Mouse (Mus musculus): ENCODE measurements around the gene Ankdd1a. TPM values are rescaled to one million over a fixed set of nuclear protein-coding genes. Genes with fewer than 3 reads are reported as not detected.
A peak's percentile ranks its signal among the peaks of the same experiment; 100 is the strongest.

The Ankdd1a gene
- polyA plus RNA-seq, 2 experiments = 0.06 TPM; not detected in 1

DNA sequence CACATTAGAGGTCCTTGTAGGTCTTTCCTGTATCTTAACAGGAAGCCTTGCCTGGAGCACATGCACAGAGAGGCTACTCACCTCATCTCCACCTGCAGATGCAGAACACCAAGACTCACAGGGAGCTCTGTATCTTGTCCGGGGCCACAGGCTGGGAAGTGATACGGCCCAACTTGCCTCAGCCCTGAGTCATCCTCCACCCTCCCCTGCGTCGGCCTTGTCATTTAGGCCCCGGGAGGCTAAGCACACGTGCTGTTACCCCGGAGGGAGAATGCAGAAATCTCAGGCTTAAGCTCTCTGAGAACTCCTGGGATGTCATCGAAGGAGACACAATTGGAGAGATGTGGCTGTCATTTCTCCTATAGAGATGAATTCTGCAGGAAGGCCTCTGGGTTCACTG lies 9.7 kb upstream of the Ankdd1a start:
- H3K9me3 ChIP-seq (ENCODE audit: control insufficient read depth, low read length) = no peaks in the 10 kb centered on the region
- peak overlapping the region; percentile 32; the same call in 1 of the 2 replicates for H3K9ac ChIP-seq (replicated peaks)
- peak overlapping the region; percentile 86 for H3K27ac ChIP-seq
- WGBS (ENCODE audit: insufficient replicate concordance) = 18% methylated on average over 8 of the region's 8 CpGs
- H3K4me3 ChIP-seq (ENCODE audit: insufficient read depth in 1 of 2, low read depth in 2 of 2, low read length in 2 of 2) = no peak overlapping the region
- no peaks in the 10 kb centered on the region for H3K36me3 ChIP-seq (replicated peaks; ENCODE audit: control insufficient read depth, insufficient read depth, low read depth)
- ATAC-seq (ENCODE audit: insufficient read depth) = peak; percentile 83
- peak; percentile 68 to 69 (median 68) for DNase-seq (ENCODE audit: low read depth in 3 of 3, low spot score in 3 of 3)
- TF ChIP-seq CTCF (IDR thresholded peaks at IDR 0.05; ENCODE audit: low read depth) (no peak), EP300 (IDR thresholded peaks at IDR 0.05; ENCODE audit: low read depth) (peak; percentile 64)
- peak overlapping the region; percentile 38 for H3K4me2 ChIP-seq (ENCODE audit: low read depth)
- H3K4me1 ChIP-seq (replicated peaks; ENCODE audit: control insufficient read depth in 2 of 2, insufficient read depth in 2 of 2, low read length in 1 of 2) = peaks cover 26 to 32% of the 10 kb centered on the region in 2 experiments
- no peaks in the 10 kb centered on the region for H3K27me3 ChIP-seq (ENCODE audit: control insufficient read depth, insufficient read depth, low read length)

GRCm38 (mm10) chr9:65528417-65529038 lies 8.5 kb upstream of the Ankdd1a start:
- Histone ChIP-seq H3K4me2 (ENCODE audit: low read depth) (peak overlapping the region; percentile 55), H3K36me3 (replicated peaks; ENCODE audit: control insufficient read depth, insufficient read depth, low read depth) (no peaks in the 10 kb centered on the region), H3K27ac (peak overlapping the region; percentile 86), H3K9ac (replicated peaks) (peak overlapping the region; percentile 41), H3K4me1 (replicated peaks; ENCODE audit: control insufficient read depth in 2 of 2, insufficient read depth in 2 of 2, low read length in 1 of 2) (peaks cover 28 to 32% of the 10 kb centered on the region in 2 experiments), H3K27me3 (ENCODE audit: control insufficient read depth, insufficient read depth, low read length) (no peaks in the 10 kb centered on the region), H3K9me3 (ENCODE audit: control insufficient read depth, low read length) (no peaks in the 10 kb centered on the region), H3K4me3 (ENCODE audit: insufficient read depth in 1 of 2, low read depth in 2 of 2, low read length in 2 of 2) (no peak overlapping the region)
- TF ChIP-seq EP300 (IDR thresholded peaks at IDR 0.05; ENCODE audit: low read depth) (peak; percentile 83), CTCF (IDR thresholded peaks at IDR 0.05; ENCODE audit: low read depth) (peak; percentile 59)
- WGBS (ENCODE audit: insufficient replicate concordance) = 26% methylated on average over 6 of the region's 6 CpGs
- peak; percentile 89 for ATAC-seq (ENCODE audit: insufficient read depth)
- DNase-seq (ENCODE audit: low read depth in 3 of 3, low spot score in 3 of 3) = peak; percentile 62 to 72 (median 71)

DNA sequence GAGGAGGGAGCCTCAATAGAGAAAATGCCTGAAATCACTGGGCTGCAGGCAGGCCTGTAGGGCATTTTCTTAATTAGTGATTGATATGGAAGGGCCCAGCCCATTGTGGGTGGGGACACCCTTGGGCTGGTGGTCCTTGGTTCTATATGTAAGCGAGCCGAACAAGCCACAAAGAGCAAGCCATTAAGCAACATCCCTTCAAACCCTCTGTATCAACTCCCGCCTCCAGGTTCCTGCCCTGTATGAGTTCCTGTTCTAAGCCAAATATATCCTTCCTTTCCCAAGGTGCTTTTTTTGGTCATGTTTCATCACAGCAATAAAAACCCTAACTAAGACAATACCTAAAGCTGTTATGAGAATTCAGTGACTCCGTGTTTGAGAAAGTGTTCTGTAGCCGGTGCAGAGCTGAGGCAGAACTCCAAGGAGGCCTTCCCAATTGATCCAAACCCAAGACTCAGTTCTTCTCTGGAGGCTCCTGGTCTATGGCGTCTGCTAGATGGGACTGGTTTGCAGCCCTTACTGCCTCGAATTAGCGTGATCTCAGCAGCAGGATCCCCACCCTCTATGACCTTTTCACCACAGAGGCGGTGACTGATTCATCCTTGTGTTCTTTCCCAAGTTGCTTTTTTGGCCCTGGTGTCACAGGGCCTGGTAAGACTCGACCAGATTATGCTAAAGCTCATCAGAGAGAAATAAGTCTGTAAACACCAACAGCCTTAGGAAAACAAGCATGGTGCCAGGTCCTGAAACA lies 5.6 kb upstream of the Ankdd1a start:
- Histone ChIP-seq H3K36me3 (replicated peaks; ENCODE audit: control insufficient read depth, insufficient read depth, low read depth) (no peaks in the 10 kb centered on the region), H3K27me3 (ENCODE audit: control insufficient read depth, insufficient read depth, low read length) (peaks cover 3% of the 10 kb centered on the region), H3K9me3 (ENCODE audit: control insufficient read depth, low read length) (no peaks in the 10 kb centered on the region), H3K9ac (replicated peaks) (no peak overlapping the region; the same call in 1 of the 2 replicates), H3K27ac (no peak overlapping the region), H3K4me1 (replicated peaks; ENCODE audit: control insufficient read depth in 2 of 2, insufficient read depth in 2 of 2, low read length in 1 of 2) (peaks cover 28 to 32% of the 10 kb centered on the region in 2 experiments), H3K4me3 (ENCODE audit: insufficient read depth in 1 of 2, low read depth in 2 of 2, low read length in 2 of 2) (no peak overlapping the region), H3K4me2 (ENCODE audit: low read depth) (no peak overlapping the region)
- DNase-seq (ENCODE audit: low read depth in 3 of 3, low spot score in 3 of 3) (no peak), ATAC-seq (ENCODE audit: insufficient read depth) (no peak)
- TF ChIP-seq EP300 (IDR thresholded peaks at IDR 0.05; ENCODE audit: low read depth) (no peak), CTCF (IDR thresholded peaks at IDR 0.05; ENCODE audit: low read depth) (no peak)
- 76% methylated on average over 10 of the region's 10 CpGs for WGBS (ENCODE audit: insufficient replicate concordance)

- 21% methylated on average over 14 of the region's 14 CpGs for WGBS (ENCODE audit: insufficient replicate concordance)
- TF ChIP-seq CTCF (IDR thresholded peaks at IDR 0.05; ENCODE audit: low read depth) (peak; percentile 99), EP300 (IDR thresholded peaks at IDR 0.05; ENCODE audit: low read depth) (no peak; the same call in 1 of the 2 replicates)
- Histone ChIP-seq H3K27me3 (ENCODE audit: control insufficient read depth, insufficient read depth, low read length) (peaks cover 6% of the 10 kb centered on the region), H3K36me3 (replicated peaks; ENCODE audit: control insufficient read depth, insufficient read depth, low read depth) (no peaks in the 10 kb centered on the region), H3K9ac (replicated peaks) (no peak overlapping the region), H3K9me3 (ENCODE audit: control insufficient read depth, low read length) (no peaks in the 10 kb centered on the region), H3K4me2 (ENCODE audit: low read depth) (no peak overlapping the region; the same call in 1 of the 2 replicates), H3K4me1 (replicated peaks; ENCODE audit: control insufficient read depth in 2 of 2, insufficient read depth in 2 of 2, low read length in 1 of 2) (peaks cover 13 to 16% of the 10 kb centered on the region in 2 experiments), H3K4me3 (ENCODE audit: insufficient read depth in 1 of 2, low read depth in 2 of 2, low read length in 2 of 2) (no peak overlapping the region), H3K27ac (no peak overlapping the region)
- ATAC-seq (ENCODE audit: insufficient read depth) (peak; percentile 64), DNase-seq (ENCODE audit: low read depth in 3 of 3, low spot score in 3 of 3) (peak; percentile 64 to 70 (median 66))
Measured at GRCm38 (mm10) chr9:65523611-65524364, 3.8 kb upstream of the Ankdd1a start.
